Mouse (Mus musculus) myocyte (in vitro differentiated cells): ENCODE data around the gene Fam189a2.

Experiments
- CEBPB ChIP-seq: IDR thresholded peaks from 2 replicates; pipeline ENCODE4 v1.6.1; 2011; ENCODE audit warnings: mild to moderate bottlenecking, moderate library complexity; ENCODE audit not compliant: poor library complexity, insufficient read depth, severe bottlenecking
- E2F4 ChIP-seq: IDR thresholded peaks from one replicate; pipeline ENCODE4 v1.6.1; 2011; ENCODE audit warnings: mild to moderate bottlenecking, control low read depth, moderate library complexity; ENCODE audit not compliant: insufficient read depth
- MAX ChIP-seq: IDR thresholded peaks from one replicate; pipeline ENCODE4 v1.6.1; 2011; ENCODE audit warnings: low read depth, mild to moderate bottlenecking, control low read depth
- MYOD1 ChIP-seq, 3 experiments: IDR thresholded peaks; one replicate each; pipeline ENCODE4 v1.6.1; 2011; ENCODE audit warnings: control low read depth in 2 of 3, low read depth in 2 of 3, mild to moderate bottlenecking in 2 of 3, moderate library complexity in 1 of 3; ENCODE audit not compliant: insufficient read length in 2 of 3, control insufficient read depth in 1 of 3
- MYOG ChIP-seq, 3 experiments: IDR thresholded peaks; one replicate each; pipeline ENCODE4 v1.6.1; 2011; ENCODE audit warnings: control low read depth in 2 of 3, low read depth in 2 of 3, mild to moderate bottlenecking in 2 of 3; ENCODE audit not compliant: insufficient read length in 2 of 3, control insufficient read depth in 1 of 3, insufficient read depth in 1 of 3
- POLR2A ChIP-seq: IDR thresholded peaks from one replicate; pipeline ENCODE4 v1.6.1; 2011; ENCODE audit warnings: low read depth, mild to moderate bottlenecking, control low read depth, moderate library complexity; ENCODE audit not compliant: insufficient read length
- POLR2AphosphoS2 ChIP-seq: IDR thresholded peaks from one replicate; pipeline ENCODE4 v1.6.1; 2011; ENCODE audit warnings: low read depth, control low read depth; ENCODE audit not compliant: insufficient read length
- REST ChIP-seq: IDR thresholded peaks from one replicate; pipeline ENCODE4 v1.6.1; 2011; ENCODE audit warnings: mild to moderate bottlenecking, control low read depth, moderate library complexity; ENCODE audit not compliant: insufficient read depth, insufficient read length
- SRF ChIP-seq: IDR thresholded peaks from one replicate; pipeline ENCODE4 v1.6.1; 2011; ENCODE audit warnings: low read depth; ENCODE audit not compliant: control insufficient read depth, insufficient read length
- TCF12 ChIP-seq: IDR thresholded peaks from one replicate; pipeline ENCODE4 v1.6.1; 2011; ENCODE audit warnings: mild to moderate bottlenecking, control low read depth; ENCODE audit not compliant: poor library complexity, insufficient read depth, severe bottlenecking
- TCF3 ChIP-seq: IDR thresholded peaks from one replicate; pipeline ENCODE4 v1.6.1; 2011; ENCODE audit warnings: low read depth, control low read depth; ENCODE audit not compliant: insufficient read length
- USF1 ChIP-seq: IDR thresholded peaks from one replicate; pipeline ENCODE4 v1.6.1; 2011; ENCODE audit warnings: low read depth, mild to moderate bottlenecking, control low read depth, moderate library complexity

- no peak for TF ChIP-seq POLR2A
- no peak for TF ChIP-seq USF1
- no peak for TF ChIP-seq POLR2AphosphoS2
- no peak for TF ChIP-seq REST
- TF ChIP-seq MAX, result no peak
- no peak for TF ChIP-seq E2F4
- TF ChIP-seq TCF12, result no peak
- TF ChIP-seq SRF, result no peak
- TF ChIP-seq MYOD1 (IDR thresholded peaks at IDR 0.05; ENCODE audit: control insufficient read depth in 1 of 3, insufficient read length in 2 of 3, low read depth in 2 of 3), result no peak
- no peak for TF ChIP-seq CEBPB
- TF ChIP-seq MYOG (IDR thresholded peaks at IDR 0.05; ENCODE audit: control insufficient read depth in 1 of 3, insufficient read depth in 1 of 3, insufficient read length in 2 of 3, low read depth in 2 of 3), result no peak
- no peak for TF ChIP-seq TCF3
Measured at GRCm38 (mm10) chr19:24046395-24046993, 15.7 kb upstream of the Fam189a2 start.
